Mouse (Mus musculus): ENCODE results near the gene Dtx4. TPM values are rescaled to one million over a fixed set of nuclear protein-coding genes. Genes with fewer than 3 reads are reported as not detected.

The Dtx4 gene
- polyA plus RNA-seq, 1 experiment = 6.3 TPM

- Histone ChIP-seq H3K36me3 (ENCODE audit: control insufficient read depth, insufficient read depth, low read length) (no peaks in the 10 kb centered on the region), H3K27ac (ENCODE audit: control insufficient read depth, insufficient read depth, low read length) (no peak overlapping the region)
- WGBS = 81% methylated on average over 8 of the region's 8 CpGs
Observed at GRCm38 (mm10) chr19:12488969-12489674, 12.1 kb downstream of the Dtx4 start.

GRCm38 (mm10) chr19:12488205-12488966, 12.9 kb downstream of the Dtx4 start:
- WGBS = 36% methylated on average over 9 of the region's 9 CpGs

More at GRCm38 (mm10) chr19:12488969-12489674, 12.1 kb downstream of the Dtx4 start:
- TF ChIP-seq POLR2A (IDR thresholded peaks at IDR 0.05; ENCODE audit: control insufficient read depth, extremely low read depth, insufficient read depth, low read length, poor library complexity) = no peak
- TF ChIP-seq CTCF (IDR thresholded peaks at IDR 0.05; ENCODE audit: borderline replicate concordance, control insufficient read depth, extremely low read depth, insufficient read depth, low read length, poor library complexity) = no peak
- Histone ChIP-seq H3K4me1 (replicated peaks; ENCODE audit: control insufficient read depth, insufficient read depth, low read length) (peaks cover 4% of the 10 kb centered on the region), H3K27me3 (ENCODE audit: control insufficient read depth, insufficient read depth, low read length) (no peaks in the 10 kb centered on the region), H3K4me3 (ENCODE audit: control insufficient read depth, insufficient read depth, low read length) (no peak overlapping the region)
- DNase-seq = no peak

GRCm38 (mm10) chr19:12487511-12488204, 13.6 kb downstream of the Dtx4 start:
- Histone ChIP-seq H3K36me3 (ENCODE audit: control insufficient read depth, insufficient read depth, low read length) (no peaks in the 10 kb centered on the region), H3K27ac (ENCODE audit: control insufficient read depth, insufficient read depth, low read length) (no peak overlapping the region), H3K27me3 (ENCODE audit: control insufficient read depth, insufficient read depth, low read length) (no peaks in the 10 kb centered on the region), H3K4me1 (replicated peaks; ENCODE audit: control insufficient read depth, insufficient read depth, low read length) (peaks cover 4% of the 10 kb centered on the region), H3K4me3 (ENCODE audit: control insufficient read depth, insufficient read depth, low read length) (no peak overlapping the region)
- WGBS = 93% methylated on average over 12 of the region's 12 CpGs
- DNase-seq = no peak
- TF ChIP-seq CTCF (IDR thresholded peaks at IDR 0.05; ENCODE audit: borderline replicate concordance, control insufficient read depth, extremely low read depth, insufficient read depth, low read length, poor library complexity) (no peak), POLR2A (IDR thresholded peaks at IDR 0.05; ENCODE audit: control insufficient read depth, extremely low read depth, insufficient read depth, low read length, poor library complexity) (no peak)

More at GRCm38 (mm10) chr19:12488205-12488966, 12.9 kb downstream of the Dtx4 start:
- no peak for TF ChIP-seq POLR2A (IDR thresholded peaks at IDR 0.05; ENCODE audit: control insufficient read depth, extremely low read depth, insufficient read depth, low read length, poor library complexity)
- peak; percentile 92 for TF ChIP-seq CTCF (IDR thresholded peaks at IDR 0.05; ENCODE audit: borderline replicate concordance, control insufficient read depth, extremely low read depth, insufficient read depth, low read length, poor library complexity)
- Histone ChIP-seq H3K36me3 (ENCODE audit: control insufficient read depth, insufficient read depth, low read length) (no peaks in the 10 kb centered on the region), H3K4me3 (ENCODE audit: control insufficient read depth, insufficient read depth, low read length) (no peak overlapping the region), H3K27me3 (ENCODE audit: control insufficient read depth, insufficient read depth, low read length) (no peaks in the 10 kb centered on the region), H3K27ac (ENCODE audit: control insufficient read depth, insufficient read depth, low read length) (no peak overlapping the region), H3K4me1 (replicated peaks; ENCODE audit: control insufficient read depth, insufficient read depth, low read length) (peaks cover 4% of the 10 kb centered on the region)
- DNase-seq = peak; percentile 51

- no peak overlapping the region for H3K27ac ChIP-seq (ENCODE audit: control insufficient read depth, insufficient read depth, low read length)
- TF ChIP-seq CTCF (IDR thresholded peaks at IDR 0.05; ENCODE audit: borderline replicate concordance, control insufficient read depth, extremely low read depth, insufficient read depth, low read length, poor library complexity) (no peak), POLR2A (IDR thresholded peaks at IDR 0.05; ENCODE audit: control insufficient read depth, extremely low read depth, insufficient read depth, low read length, poor library complexity) (no peak)
- H3K4me3 ChIP-seq (ENCODE audit: control insufficient read depth, insufficient read depth, low read length) = no peak overlapping the region
- 87% methylated on average over 6 of the region's 6 CpGs for WGBS
- no peaks in the 10 kb centered on the region for H3K36me3 ChIP-seq (ENCODE audit: control insufficient read depth, insufficient read depth, low read length)
- peaks cover 4% of the 10 kb centered on the region for H3K4me1 ChIP-seq (replicated peaks; ENCODE audit: control insufficient read depth, insufficient read depth, low read length)
- no peak for DNase-seq
- no peaks in the 10 kb centered on the region for H3K27me3 ChIP-seq (ENCODE audit: control insufficient read depth, insufficient read depth, low read length)
Observed at GRCm38 (mm10) chr19:12486875-12487274, 14.4 kb downstream of the Dtx4 start.

GRCm38 (mm10) chr19:12485631-12486030, 15.6 kb downstream of the Dtx4 start:
- WGBS = 90% methylated on average over 3 of the region's 3 CpGs
- H3K36me3 ChIP-seq (ENCODE audit: control insufficient read depth, insufficient read depth, low read length) = no peaks in the 10 kb centered on the region
- peaks cover 4% of the 10 kb centered on the region for H3K4me1 ChIP-seq (replicated peaks; ENCODE audit: control insufficient read depth, insufficient read depth, low read length)
- H3K27ac ChIP-seq (ENCODE audit: control insufficient read depth, insufficient read depth, low read length) = no peak overlapping the region
- no peak for DNase-seq
- H3K4me3 ChIP-seq (ENCODE audit: control insufficient read depth, insufficient read depth, low read length) = no peak overlapping the region
- TF ChIP-seq CTCF (IDR thresholded peaks at IDR 0.05; ENCODE audit: borderline replicate concordance, control insufficient read depth, extremely low read depth, insufficient read depth, low read length, poor library complexity) = no peak
- no peak for TF ChIP-seq POLR2A (IDR thresholded peaks at IDR 0.05; ENCODE audit: control insufficient read depth, extremely low read depth, insufficient read depth, low read length, poor library complexity)
- H3K27me3 ChIP-seq (ENCODE audit: control insufficient read depth, insufficient read depth, low read length) = no peaks in the 10 kb centered on the region

GRCm38 (mm10) chr19:12485223-12485622, 16.0 kb downstream of the Dtx4 start:
- Histone ChIP-seq H3K27ac (ENCODE audit: control insufficient read depth, insufficient read depth, low read length) (no peak overlapping the region), H3K4me3 (ENCODE audit: control insufficient read depth, insufficient read depth, low read length) (no peak overlapping the region), H3K36me3 (ENCODE audit: control insufficient read depth, insufficient read depth, low read length) (no peaks in the 10 kb centered on the region), H3K27me3 (ENCODE audit: control insufficient read depth, insufficient read depth, low read length) (no peaks in the 10 kb centered on the region), H3K4me1 (replicated peaks; ENCODE audit: control insufficient read depth, insufficient read depth, low read length) (peaks cover 4% of the 10 kb centered on the region)
- 93% methylated on average over 13 of the region's 13 CpGs for WGBS
- DNase-seq = no peak
- TF ChIP-seq POLR2A (IDR thresholded peaks at IDR 0.05; ENCODE audit: control insufficient read depth, extremely low read depth, insufficient read depth, low read length, poor library complexity) (no peak), CTCF (IDR thresholded peaks at IDR 0.05; ENCODE audit: borderline replicate concordance, control insufficient read depth, extremely low read depth, insufficient read depth, low read length, poor library complexity) (no peak)

All from thymus, adult 2 months (tissue).